Comparison of ENCODE assay signal across 8 mouse cellular contexts in the genomic region with DNA sequence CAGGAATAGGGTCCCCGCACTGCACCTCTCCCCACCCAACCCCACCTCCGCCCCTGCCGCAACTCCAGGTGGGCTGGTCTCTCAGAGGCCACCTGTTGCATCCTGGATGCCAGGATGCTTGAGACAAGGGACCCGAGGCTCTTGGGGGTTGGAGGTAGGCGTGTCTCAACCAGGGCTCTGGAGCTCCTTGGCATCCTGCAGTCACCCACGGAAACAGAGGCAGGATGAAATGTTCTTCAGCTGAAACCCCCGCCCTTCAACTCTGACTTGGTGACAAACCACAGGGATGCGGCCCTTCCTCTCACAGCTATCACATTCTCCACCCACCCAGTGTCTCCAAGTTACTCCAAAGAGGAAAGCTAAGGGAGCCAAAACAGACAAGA. TPM values are rescaled to one million over a fixed set of nuclear protein-coding genes. Genes with fewer than 3 reads are reported as not detected.
DNase-seq lines count a peak whose midpoint lies in the region; ATAC-seq and TF ChIP-seq lines count a peak whose summit lies in the region.

No protein-coding gene starts in this region.

- H3K4me2 ChIP-seq in forebrain, embryonic 15.5 days (replicated peaks), result peak overlapping the region; percentile 99
- peak overlapping the region; percentile 89 for H3K4me2 ChIP-seq in limb, embryonic 13.5 days (replicated peaks)
- H3K4me2 ChIP-seq in stomach, embryonic 15.5 days, result peak overlapping the region; percentile 95

- WGBS in spleen, adult 2 months, result 26% methylated on average over 8 of the region's 8 CpGs
- WGBS in forebrain, embryonic 15.5 days, result 8% methylated on average over 8 of the region's 8 CpGs
- 9% methylated on average over 8 of the region's 8 CpGs for WGBS in limb, embryonic 13.5 days
- WGBS in stomach, embryonic 15.5 days, result 14% methylated on average over 8 of the region's 8 CpGs

- no peak for ATAC-seq in forebrain, embryonic 15.5 days (replicated peaks)
- ATAC-seq in limb, embryonic 13.5 days (ENCODE audit: low FRiP score, low read depth), result no peak
- ATAC-seq in stomach, embryonic 15.5 days (ENCODE audit: insufficient read depth, low FRiP score, low read depth), result no peak

- no peaks in the 10 kb centered on the region for H3K36me3 ChIP-seq in spleen, adult 2 months (ENCODE audit: control insufficient read depth, insufficient read depth, low read length)
- H3K36me3 ChIP-seq in forebrain, embryonic 15.5 days, result no peaks in the 10 kb centered on the region
- H3K36me3 ChIP-seq in limb, embryonic 13.5 days, result no peaks in the 10 kb centered on the region
- no peaks in the 10 kb centered on the region for H3K36me3 ChIP-seq in stomach, embryonic 15.5 days

- no peaks in the 10 kb centered on the region for H3K9me3 ChIP-seq in forebrain, embryonic 15.5 days
- 0 out of 2 replicates have a peak, but pooled peaks cover 6% of the 10 kb centered on the region for H3K9me3 ChIP-seq in limb, embryonic 13.5 days
- H3K9me3 ChIP-seq in stomach, embryonic 15.5 days, result no peaks in the 10 kb centered on the region

- peaks cover 16% of the 10 kb centered on the region for H3K27me3 ChIP-seq in spleen, adult 2 months (ENCODE audit: control insufficient read depth, insufficient read depth, low read length)
- H3K27me3 ChIP-seq in forebrain, embryonic 15.5 days, result peaks cover 22% of the 10 kb centered on the region
- H3K27me3 ChIP-seq in limb, embryonic 13.5 days, result peaks cover 18% of the 10 kb centered on the region
- H3K27me3 ChIP-seq in stomach, embryonic 15.5 days (replicated peaks), result peaks cover 22% of the 10 kb centered on the region

- peak overlapping the region; percentile 54; the same call in 1 of the 2 replicates for H3K4me3 ChIP-seq in spleen, adult 2 months (ENCODE audit: extremely low read depth, insufficient read depth, insufficient read length)
- H3K4me3 ChIP-seq in forebrain, embryonic 15.5 days, result peak overlapping the region; percentile 57
- peak overlapping the region; percentile 81 for H3K4me3 ChIP-seq in limb, embryonic 13.5 days
- peak overlapping the region; percentile 68 for H3K4me3 ChIP-seq in stomach, embryonic 15.5 days (replicated peaks)

- no peak for TF ChIP-seq CTCF in spleen, adult 2 months (IDR thresholded peaks at IDR 0.05; ENCODE audit: extremely low read depth, insufficient read depth, insufficient read length, insufficient replicate concordance)

- TF ChIP-seq POLR2A in spleen, adult 2 months (IDR thresholded peaks at IDR 0.05; ENCODE audit: low read depth, low read length), result no peak

- H3K4me1 ChIP-seq in spleen, adult 2 months (ENCODE audit: control insufficient read depth, insufficient read depth, insufficient read length), result peaks cover 2% of the 10 kb centered on the region; the same call in 1 of the 2 replicates
- H3K4me1 ChIP-seq in forebrain, embryonic 15.5 days, result peaks cover 13% of the 10 kb centered on the region
- peaks cover 40% of the 10 kb centered on the region for H3K4me1 ChIP-seq in limb, embryonic 13.5 days
- peaks cover 7% of the 10 kb centered on the region; the same call in 1 of the 2 replicates for H3K4me1 ChIP-seq in stomach, embryonic 15.5 days

- H3K27ac ChIP-seq in spleen, adult 2 months (ENCODE audit: insufficient read depth, low read length), result no peak overlapping the region
- H3K27ac ChIP-seq in forebrain, embryonic 15.5 days (replicated peaks), result no peak overlapping the region
- 0 out of 2 replicates have a peak overlapping the region, but pooled peaks have one; percentile 63 for H3K27ac ChIP-seq in limb, embryonic 13.5 days
- H3K27ac ChIP-seq in stomach, embryonic 15.5 days, result no peak overlapping the region

- H3K9ac ChIP-seq in forebrain, embryonic 15.5 days (replicated peaks), result no peak overlapping the region
- peak overlapping the region; percentile 90 for H3K9ac ChIP-seq in limb, embryonic 13.5 days
- peak overlapping the region; percentile 71; the same call in 1 of the 2 replicates for H3K9ac ChIP-seq in stomach, embryonic 15.5 days

- no peak for DNase-seq in spleen, adult 2 months (ENCODE audit: low read depth in 1 of 2, low spot score in 2 of 2)
- DNase-seq in spleen, adult 18-20 months, result no peak
- no peak for DNase-seq in right cerebral cortex, postnatal 4 days
- DNase-seq in frontal cortex, postnatal 14 days (ENCODE audit: low spot score in 2 of 2), result no peak
- no peak for DNase-seq in gastrocnemius, adult 18-20 months (ENCODE audit: low spot score)

RNA-seq across cellular contexts. Expression of a gene that starts 1.0 kb away (rescaled TPM):
- 0.92 and 1.2 TPM in 2 replicates for polyA plus RNA-seq in spleen, adult 2 months (2012; rRNA removed)
- 0.37 and 0.69 TPM in 2 replicates for polyA plus RNA-seq in forebrain, embryonic 15.5 days (2015; fragmentation: Nextera tagmentation; extraction: Ambion mirVana)
- polyA plus RNA-seq in limb, embryonic 13.5 days (2015; fragmentation: Nextera tagmentation; extraction: Ambion mirVana), result 3.9 and 4.7 TPM in 2 replicates
- polyA plus RNA-seq in stomach, embryonic 15.5 days (2015; fragmentation: Nextera tagmentation; extraction: Ambion mirVana), result 2.0 and 2.1 TPM in 2 replicates
- 10 to 100 TPM in 1 of 2 experiments, 1 to 10 TPM in 1; 5.7 to 10.1 TPM for total RNA-seq in gastrocnemius, adult 18-20 months (2021)

RNA-seq across cellular contexts. Expression of a gene that starts 36.6 kb away (rescaled TPM):
- polyA plus RNA-seq in spleen, adult 2 months (2012; rRNA removed), result 0.08 and 0.09 TPM in 2 replicates
- polyA plus RNA-seq in forebrain, embryonic 15.5 days (2015; fragmentation: Nextera tagmentation; extraction: Ambion mirVana), result 2.0 and 2.1 TPM in 2 replicates
- 3.2 and 4.0 TPM in 2 replicates for polyA plus RNA-seq in limb, embryonic 13.5 days (2015; fragmentation: Nextera tagmentation; extraction: Ambion mirVana)
- 2.0 and 3.5 TPM in 2 replicates for polyA plus RNA-seq in stomach, embryonic 15.5 days (2015; fragmentation: Nextera tagmentation; extraction: Ambion mirVana)
- under 1 TPM in 1 of 2 experiments, not detected in 1; 0.23 TPM for total RNA-seq in gastrocnemius, adult 18-20 months (2021)

RNA-seq across cellular contexts. Expression of a gene that starts 36.8 kb away (rescaled TPM):
- 0.52 and 0.54 TPM in 2 replicates for polyA plus RNA-seq in spleen, adult 2 months (2012; rRNA removed)
- polyA plus RNA-seq in forebrain, embryonic 15.5 days (2015; fragmentation: Nextera tagmentation; extraction: Ambion mirVana), result 5.2 and 5.7 TPM in 2 replicates
- polyA plus RNA-seq in limb, embryonic 13.5 days (2015; fragmentation: Nextera tagmentation; extraction: Ambion mirVana), result 8.7 and 9.5 TPM in 2 replicates
- polyA plus RNA-seq in stomach, embryonic 15.5 days (2015; fragmentation: Nextera tagmentation; extraction: Ambion mirVana), result 6.3 and 6.6 TPM in 2 replicates
- total RNA-seq in gastrocnemius, adult 18-20 months (2021), result under 1 TPM; 0.50 to 0.57 TPM
